Mouse (Mus musculus) testis, adult 2 months (tissue): ENCODE results near the gene Sort1.

ENCODE experiments used
- CTCF ChIP-seq: fragments of 200-500 bp; IDR thresholded peaks from 2 replicates; pipeline ENCODE4 v1.5.1; 2012; ENCODE audit warnings: low read depth, mild to moderate bottlenecking, inconsistent platforms, low read length, moderate library complexity; ENCODE audit not compliant: control insufficient read depth, insufficient read depth, insufficient replicate concordance
- POLR2A ChIP-seq: fragments of 200-500 bp; IDR thresholded peaks from 2 replicates; pipeline ENCODE4 v1.6.1; 2012; ENCODE audit warnings: low read depth, mild to moderate bottlenecking, inconsistent platforms, low read length, moderate library complexity; ENCODE audit not compliant: control insufficient read depth

GRCm38 (mm10) chr3:108314038-108314675 is 30.3 kb downstream of the Sort1 start:
- TF ChIP-seq POLR2A = no peak
- TF ChIP-seq CTCF = no peak
